Mouse (Mus musculus) bone marrow, adult 2 months (tissue): ENCODE results near the gene Map3k21.

Experiments used
- CTCF ChIP-seq: fragments of 200-500 bp; IDR thresholded peaks from 2 replicates; pipeline ENCODE4 v1.5.1; 2011; ENCODE audit warnings: low read length, control low read depth; ENCODE audit not compliant: control insufficient read depth, insufficient read depth
- POLR2A ChIP-seq: fragments of 200-500 bp; IDR thresholded peaks from 2 replicates; pipeline ENCODE4 v1.6.1; 2011; ENCODE audit warnings: low read depth, mild to moderate bottlenecking, control low read depth, low read length, borderline replicate concordance; ENCODE audit not compliant: control insufficient read depth

GRCm38 (mm10) chr8:125913206-125913605, 3.0 kb downstream of the Map3k21 start:
- TF ChIP-seq CTCF (no peak), POLR2A (no peak)
